Mouse (Mus musculus) ovary, adult 18-20 months (tissue): ENCODE data around the gene Olfr520.
"Not testable (repeated sequence)": the region's sequence is repeated elsewhere in the genome, so short reads cannot be mapped to it uniquely, and the experiment has no call there.

ENCODE experiments used
- DNase-seq: peaks from one replicate; pipeline ENCODE4 v3.0.0; 2022; ENCODE audit warnings: low spot score, mixed read lengths

The Olfr520 gene

GRCm38 (mm10) chr7:99729973-99730372 is at the start of gene Olfr520:
Gene Olfr520, plus strand, starts transcription at chr7:99730273.
- DNase-seq, result no peak

GRCm38 (mm10) chr7:99680771-99681170 is 49.3 kb upstream of the Olfr520 start:
- DNase-seq, result no peak

- DNase-seq, result no peak
Measured at GRCm38 (mm10) chr7:99684086-99684485, 46.0 kb upstream of the Olfr520 start.

- no peak for DNase-seq
Measured at GRCm38 (mm10) chr7:99690819-99691218, 39.3 kb upstream of the Olfr520 start.

- DNase-seq, result no peak
Measured at GRCm38 (mm10) chr7:99692396-99692795, 37.7 kb upstream of the Olfr520 start.

- DNase-seq, result no peak
Measured at GRCm38 (mm10) chr7:99693387-99693786, 36.7 kb upstream of the Olfr520 start.

- DNase-seq, result no peak
Measured at GRCm38 (mm10) chr7:99693976-99694375, 36.1 kb upstream of the Olfr520 start.

- not testable (repeated sequence) for DNase-seq
Measured at GRCm38 (mm10) chr7:99694424-99694823, 35.6 kb upstream of the Olfr520 start.

GRCm38 (mm10) chr7:99695471-99696057 is 34.5 kb upstream of the Olfr520 start:
- DNase-seq, result no peak

GRCm38 (mm10) chr7:99698576-99698975 is 31.5 kb upstream of the Olfr520 start:
- DNase-seq, result no peak

GRCm38 (mm10) chr7:99699106-99699505 is 31.0 kb upstream of the Olfr520 start:
- DNase-seq, result no peak

- DNase-seq, result peak; percentile 74
Measured at GRCm38 (mm10) chr7:99699709-99700151, 30.3 kb upstream of the Olfr520 start.

- no peak for DNase-seq
Measured at GRCm38 (mm10) chr7:99700641-99701040, 29.4 kb upstream of the Olfr520 start.

- peak; percentile 47 for DNase-seq
Measured at GRCm38 (mm10) chr7:99702201-99702600, 27.9 kb upstream of the Olfr520 start.

- DNase-seq, result no peak
Measured at GRCm38 (mm10) chr7:99704736-99705519, 25.1 kb upstream of the Olfr520 start.

GRCm38 (mm10) chr7:99706341-99707037 is 23.6 kb upstream of the Olfr520 start:
- DNase-seq, result no peak

- no peak for DNase-seq
Measured at GRCm38 (mm10) chr7:99707038-99707595, 23.0 kb upstream of the Olfr520 start.

GRCm38 (mm10) chr7:99707671-99708070 is 22.4 kb upstream of the Olfr520 start:
- DNase-seq, result no peak

GRCm38 (mm10) chr7:99708301-99708721 is 21.8 kb upstream of the Olfr520 start:
- DNase-seq, result peak; percentile 51

- no peak for DNase-seq
Measured at GRCm38 (mm10) chr7:99708750-99709149, 21.3 kb upstream of the Olfr520 start.

- DNase-seq, result no peak
Measured at GRCm38 (mm10) chr7:99709992-99710391, 20.1 kb upstream of the Olfr520 start.

- DNase-seq, result no peak
Measured at GRCm38 (mm10) chr7:99710476-99710875, 19.6 kb upstream of the Olfr520 start.

GRCm38 (mm10) chr7:99711166-99711565 is 18.9 kb upstream of the Olfr520 start, which contains the start of gene Slco2b1:
Gene Slco2b1, minus strand, starts transcription at chr7:99711340.
- no peak for DNase-seq
